Mouse (Mus musculus) kidney, embryonic 15.5 days (tissue): ENCODE measurements at regions not wholly inside any gene's neighbourhood (a gene's known extent, or its start where the extent isn't known, plus 50 kb on each side); places are given as distances from the start of the nearest gene placed in this dataset.
A peak's percentile ranks its signal among the peaks of the same experiment; 100 is the strongest.

Experiments used
- ATAC-seq: fragments of 200-750 bp; cut with Nextera tagmentation; replicated peaks from 2 replicates; pipeline ENCODE4 v1.8.0; 2017; ENCODE audit warnings: moderate TSS enrichment; ENCODE audit not compliant: low FRiP score
- H3K27ac ChIP-seq: fragments of 300-500 bp; sonication (generic); 2 replicates; pipeline ENCODE4 v1.5.1; 2015; ENCODE audit warnings: mild to moderate bottlenecking, inconsistent platforms
- H3K27me3 ChIP-seq: fragments of 300-500 bp; sonication (generic); 2 replicates; pipeline ENCODE4 v1.6.1; 2015; ENCODE audit warnings: inconsistent platforms
- H3K36me3 ChIP-seq: fragments of 300-500 bp; sonication (generic); 2 replicates; pipeline ENCODE4 v1.6.1; 2015; ENCODE audit warnings: inconsistent platforms
- H3K4me1 ChIP-seq: fragments of 300-500 bp; sonication (generic); 2 replicates; pipeline ENCODE4 v1.6.1; 2015; ENCODE audit warnings: inconsistent platforms
- H3K4me2 ChIP-seq: fragments of 300-500 bp; sonication (generic); 2 replicates; pipeline ENCODE4 v1.6.1; 2015; ENCODE audit warnings: moderate library complexity, mild to moderate bottlenecking, inconsistent platforms
- H3K4me3 ChIP-seq: fragments of 300-500 bp; sonication (generic); replicated peaks from 2 replicates; pipeline ENCODE4 v1.5.1; 2015; ENCODE audit warnings: mild to moderate bottlenecking, inconsistent platforms
- H3K9ac ChIP-seq: fragments of 300-500 bp; sonication (generic); 2 replicates; pipeline ENCODE4 v1.6.1; 2015; ENCODE audit warnings: mild to moderate bottlenecking, inconsistent platforms
- H3K9me3 ChIP-seq: fragments of 300-500 bp; sonication (generic); replicated peaks from 2 replicates; pipeline ENCODE4 v1.6.1; 2016; ENCODE audit warnings: inconsistent platforms
- WGBS: fragments of 180-500 bp; shearing (Covaris S2); methylation state at CpG from one replicate; pipeline ENCODE4 v1.1.7; 2015; ENCODE audit warnings: mixed read lengths; 5-methylcytosine and 5-hydroxymethylcytosine counted together

DNA sequence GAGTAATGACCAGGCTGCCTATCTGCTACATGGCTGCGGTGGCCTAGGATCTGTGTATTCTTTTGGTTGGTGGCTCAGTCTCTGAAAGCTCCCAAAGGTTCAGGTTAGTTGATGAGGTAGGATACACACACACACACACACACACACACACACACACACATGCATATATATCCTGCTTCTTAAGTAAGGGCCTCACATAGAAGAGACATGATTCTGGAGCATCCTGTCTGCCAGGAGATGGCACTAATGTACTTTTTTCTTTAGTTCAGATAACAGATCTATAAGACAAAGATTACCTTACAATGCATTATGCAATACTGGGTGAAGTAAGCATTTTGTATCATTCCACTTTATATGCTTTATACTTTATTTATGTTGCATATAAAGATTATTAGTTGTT, 149.8 kb downstream of the Ankrd7 start:
- Histone ChIP-seq H3K36me3 (no peaks in the 10 kb centered on the region), H3K4me1 (no peaks in the 10 kb centered on the region), H3K9me3 (no peaks in the 10 kb centered on the region), H3K27me3 (no peaks in the 10 kb centered on the region), H3K9ac (no peak overlapping the region), H3K4me2 (no peak overlapping the region), H3K4me3 (no peak overlapping the region), H3K27ac (no peak overlapping the region)
- no peak for ATAC-seq
- 95% methylated on average over 1 of the region's 1 CpGs for WGBS

DNA sequence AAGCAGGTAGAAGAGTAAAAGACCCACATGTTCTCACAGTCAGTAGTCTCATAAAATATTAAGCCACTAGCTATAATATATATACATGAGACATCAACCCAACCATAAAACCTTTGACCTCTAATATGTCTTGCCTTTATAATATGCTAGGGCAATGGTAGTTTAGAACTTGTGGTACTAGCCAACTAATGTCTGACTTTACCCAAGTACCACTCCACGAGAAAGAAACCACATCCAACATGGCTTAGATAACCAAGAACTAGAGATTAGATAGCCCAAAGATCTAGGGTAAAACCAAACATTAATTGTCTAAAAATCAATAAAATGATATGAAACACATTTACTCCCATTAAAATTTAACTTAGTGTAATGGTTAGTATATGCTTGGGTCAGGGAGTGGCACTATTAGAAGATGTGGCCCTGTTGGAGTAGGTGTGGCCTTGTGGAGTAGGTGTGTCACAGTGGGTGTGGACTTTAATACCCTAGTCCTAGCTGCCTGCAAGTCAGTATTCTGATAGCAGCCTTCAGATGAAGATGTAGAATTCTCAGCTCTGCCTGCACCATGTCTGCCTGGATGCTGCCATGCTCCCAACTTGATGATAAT, 152.2 kb downstream of the Ankrd7 start:
- Histone ChIP-seq H3K4me2 (no peak overlapping the region), H3K4me1 (no peaks in the 10 kb centered on the region), H3K27ac (no peak overlapping the region), H3K4me3 (no peak overlapping the region), H3K27me3 (no peaks in the 10 kb centered on the region), H3K9ac (no peak overlapping the region), H3K36me3 (no peaks in the 10 kb centered on the region), H3K9me3 (no peaks in the 10 kb centered on the region)
- ATAC-seq: no peak
- WGBS: 70% methylated on average over 1 of the region's 1 CpGs

DNA sequence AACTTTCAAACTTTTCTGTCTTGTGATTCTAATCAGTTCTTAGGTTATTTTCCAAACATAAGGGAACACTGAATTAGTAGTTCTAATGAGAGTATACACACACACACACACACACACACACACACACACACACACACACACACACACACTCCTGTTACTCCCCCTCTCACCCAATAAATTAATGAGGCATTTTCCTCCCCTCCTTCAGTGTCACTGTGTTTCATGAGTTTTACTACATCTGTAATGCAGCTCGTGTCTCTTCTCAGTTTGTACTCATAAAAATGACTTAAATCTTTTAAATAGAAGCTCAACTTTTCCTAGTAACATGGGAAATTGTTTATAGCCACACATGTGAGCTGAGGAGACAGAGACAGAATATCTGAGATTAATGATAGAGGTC, 168.2 kb downstream of the Ankrd7 start:
- Histone ChIP-seq H3K27ac (no peak overlapping the region), H3K4me2 (no peak overlapping the region), H3K27me3 (no peaks in the 10 kb centered on the region), H3K9me3 (no peaks in the 10 kb centered on the region), H3K4me3 (no peak overlapping the region), H3K4me1 (no peaks in the 10 kb centered on the region), H3K9ac (no peak overlapping the region), H3K36me3 (no peaks in the 10 kb centered on the region)
- peak; percentile 83 for ATAC-seq
- WGBS: 19% methylated on average over 1 of the region's 1 CpGs
